Mouse (Mus musculus): ENCODE results near the gene Igflr1. TPM values are rescaled to one million over a fixed set of nuclear protein-coding genes. Genes with fewer than 3 reads are reported as not detected.

The Igflr1 gene
- 3.7 and 8.3 TPM in 2 replicates for polyA plus RNA-seq (2012)

DNA sequence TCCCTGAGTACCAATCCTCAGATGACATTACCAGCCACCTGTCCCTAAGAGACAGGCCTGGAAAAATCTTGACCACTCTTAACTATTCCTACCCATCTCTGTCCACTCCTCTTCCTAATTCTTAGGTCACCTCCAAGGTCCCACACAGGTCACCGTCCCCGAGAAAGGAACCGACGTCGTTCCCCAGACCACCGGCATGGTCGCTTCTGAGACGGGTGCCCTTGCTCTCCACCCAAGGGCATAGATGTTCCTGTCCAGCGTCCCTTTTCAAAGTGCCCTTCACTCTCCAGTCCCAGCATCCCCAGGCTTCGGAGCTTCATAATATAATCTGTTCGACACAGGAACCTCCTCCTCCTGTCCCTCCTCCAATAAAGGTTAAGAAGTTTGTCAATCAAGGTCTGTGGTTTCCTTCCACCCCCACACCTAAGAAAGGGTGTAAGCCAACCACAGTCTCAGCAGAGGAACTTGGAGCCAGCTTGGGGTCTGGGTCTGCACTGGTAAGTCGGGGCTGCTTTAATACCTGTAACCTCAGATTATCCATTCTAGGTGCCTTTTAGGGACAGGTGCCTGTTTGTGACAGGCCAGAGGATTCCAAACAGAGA is at the start of gene Igflr1:
TSS of gene Igflr1 (plus strand) at position 458 of the 602 bp plus-strand sequence.
- TF ChIP-seq GATA1 (IDR thresholded peaks at IDR 0.05; ENCODE audit: low read length): no peak

DNA sequence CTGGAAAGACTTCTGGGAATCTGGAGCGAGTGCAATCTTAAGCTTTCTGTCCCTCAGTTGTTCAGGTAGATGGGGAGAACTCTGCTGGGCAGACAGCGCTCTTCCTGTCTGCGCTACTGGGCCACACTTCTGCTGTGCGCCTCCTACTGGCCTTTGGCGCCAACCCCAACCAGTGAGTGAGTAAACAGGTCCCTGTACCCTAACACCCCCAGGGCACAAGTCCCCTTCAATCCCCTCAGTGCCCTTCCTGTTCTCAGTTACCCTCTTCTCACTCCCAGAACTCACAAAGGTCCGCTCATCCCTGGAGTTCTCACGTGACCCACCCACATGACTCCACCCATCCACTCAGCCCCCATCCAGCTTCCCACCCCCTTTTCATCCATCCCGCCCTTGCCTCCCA is 46.9 kb upstream of the Igflr1 start:
- TF ChIP-seq GATA1 (IDR thresholded peaks at IDR 0.05; ENCODE audit: low read length): no peak

DNA sequence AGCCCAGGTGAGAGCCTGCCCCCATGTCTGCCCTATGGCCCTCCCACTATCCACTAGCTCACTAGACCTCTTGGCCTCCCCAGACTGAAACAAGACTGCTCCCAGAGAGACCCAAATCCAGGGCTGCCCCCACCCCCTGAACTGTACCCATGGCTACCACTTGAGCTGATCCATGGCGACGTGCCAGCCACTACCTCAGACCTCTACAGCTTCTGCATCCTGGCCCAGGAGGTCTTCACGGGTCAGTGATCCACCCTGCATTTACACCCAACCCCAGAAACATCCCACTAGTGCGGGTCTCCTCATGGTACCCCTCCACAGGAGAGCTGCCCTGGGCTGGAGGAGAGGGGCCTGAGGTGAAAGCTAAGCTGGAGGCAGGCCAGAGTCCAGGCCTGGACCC is 44.8 kb upstream of the Igflr1 start:
- no peak for TF ChIP-seq GATA1 (IDR thresholded peaks at IDR 0.05; ENCODE audit: low read length)

DNA sequence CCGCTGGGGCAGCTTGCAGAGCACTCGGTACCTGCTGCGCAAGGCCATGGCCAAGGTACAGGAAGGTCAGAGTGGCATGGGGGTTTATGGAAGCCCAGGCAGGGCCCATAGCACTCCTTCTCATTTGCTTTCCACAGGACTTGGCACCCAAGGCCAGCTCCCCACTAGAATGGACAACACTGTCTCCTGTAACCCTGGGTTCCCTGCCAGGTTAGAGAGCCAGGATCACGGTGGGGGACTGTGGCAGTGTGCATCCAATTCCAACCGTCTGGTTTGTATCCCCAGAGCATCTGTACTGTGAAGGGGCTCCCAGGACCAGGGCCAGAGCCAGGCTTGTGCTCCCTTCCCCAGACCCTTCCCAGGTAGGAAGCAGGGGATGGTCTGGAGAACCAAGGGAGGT is 44.4 kb upstream of the Igflr1 start:
- no peak for TF ChIP-seq GATA1 (IDR thresholded peaks at IDR 0.05; ENCODE audit: low read length)

DNA sequence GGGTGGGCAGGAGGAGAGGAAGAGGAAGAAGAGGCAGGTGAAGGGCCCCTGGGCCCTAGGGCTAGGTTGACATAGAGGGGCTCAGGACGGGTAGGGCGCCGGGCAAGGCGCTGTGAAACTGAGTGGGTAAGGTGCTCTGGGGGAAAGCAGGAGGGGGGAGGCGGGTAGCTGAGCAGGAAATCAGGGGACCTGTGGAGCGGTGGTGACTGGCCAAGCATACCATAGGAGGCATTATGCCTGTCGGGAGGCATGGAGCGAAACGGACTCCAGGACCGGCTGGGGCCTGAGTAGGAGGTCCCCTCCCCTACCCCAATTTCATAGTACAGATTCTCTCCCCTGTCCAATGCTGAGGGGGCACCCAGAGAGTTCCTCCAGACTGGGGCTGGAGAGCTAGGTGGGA is 42.4 kb upstream of the Igflr1 start:
- TF ChIP-seq GATA1 (IDR thresholded peaks at IDR 0.05; ENCODE audit: low read length): no peak

DNA sequence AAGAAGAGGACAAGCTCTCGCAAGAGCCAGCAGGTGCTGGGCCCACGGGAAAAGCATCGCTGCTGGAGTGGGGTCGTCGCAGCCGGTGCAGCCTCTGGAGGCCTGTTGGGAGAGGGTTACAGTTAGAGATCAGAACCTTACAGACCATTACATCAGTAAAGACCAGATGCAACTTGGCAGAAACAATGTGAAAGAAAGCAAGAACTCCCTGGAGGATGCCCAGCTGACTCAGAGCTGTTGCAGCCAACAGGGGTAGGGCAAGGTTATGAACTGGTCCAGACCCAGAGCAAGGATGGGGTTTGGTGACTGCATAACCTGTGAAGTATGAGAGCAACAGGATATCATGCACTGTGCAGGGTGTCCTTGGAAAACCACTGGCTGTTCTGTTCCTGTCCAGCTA is 40.7 kb upstream of the Igflr1 start:
- no peak for TF ChIP-seq GATA1 (IDR thresholded peaks at IDR 0.05; ENCODE audit: low read length)

DNA sequence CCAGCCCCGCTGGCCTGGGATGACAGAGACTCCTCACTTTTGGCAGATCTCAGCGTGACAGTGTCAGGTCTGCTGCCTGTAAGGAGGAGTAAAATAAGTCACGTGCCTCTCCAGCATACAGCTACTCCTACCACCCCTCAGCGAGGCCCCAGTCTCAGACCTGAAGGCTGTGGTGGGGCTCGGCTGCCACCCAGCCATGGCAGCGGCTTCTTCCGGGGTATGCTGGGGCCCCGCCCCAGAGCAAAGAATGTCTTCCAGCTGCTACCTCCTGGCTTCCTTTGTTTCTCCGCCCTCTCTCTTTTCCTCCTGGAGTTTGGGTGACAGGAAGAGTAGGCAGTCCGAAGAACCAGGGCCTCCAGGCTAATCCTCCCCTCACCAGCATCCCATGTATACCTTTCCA is 39.3 kb upstream of the Igflr1 start:
- no peak for TF ChIP-seq GATA1 (IDR thresholded peaks at IDR 0.05; ENCODE audit: low read length)

DNA sequence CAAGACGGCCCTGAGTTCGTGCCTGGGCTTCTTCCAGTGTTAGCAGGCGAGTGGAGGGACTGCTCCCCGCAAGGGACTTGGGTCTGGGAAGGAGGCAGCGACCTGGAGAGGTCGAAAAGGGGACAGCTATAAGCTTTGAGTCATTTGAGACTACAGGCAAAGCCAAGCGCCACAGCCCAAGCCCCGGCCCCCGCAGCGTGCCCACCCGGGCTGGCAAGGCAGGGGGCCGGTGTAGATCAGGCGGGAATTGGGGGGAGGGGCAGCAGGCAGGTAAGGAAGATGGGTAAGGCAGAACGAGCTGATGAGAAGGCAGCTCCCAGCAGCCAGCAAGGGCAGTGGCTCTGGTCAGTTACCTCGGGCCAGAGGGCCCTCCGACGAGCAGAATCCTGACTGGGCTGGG is 38.8 kb upstream of the Igflr1 start:
- no peak for TF ChIP-seq GATA1 (IDR thresholded peaks at IDR 0.05; ENCODE audit: low read length)

DNA sequence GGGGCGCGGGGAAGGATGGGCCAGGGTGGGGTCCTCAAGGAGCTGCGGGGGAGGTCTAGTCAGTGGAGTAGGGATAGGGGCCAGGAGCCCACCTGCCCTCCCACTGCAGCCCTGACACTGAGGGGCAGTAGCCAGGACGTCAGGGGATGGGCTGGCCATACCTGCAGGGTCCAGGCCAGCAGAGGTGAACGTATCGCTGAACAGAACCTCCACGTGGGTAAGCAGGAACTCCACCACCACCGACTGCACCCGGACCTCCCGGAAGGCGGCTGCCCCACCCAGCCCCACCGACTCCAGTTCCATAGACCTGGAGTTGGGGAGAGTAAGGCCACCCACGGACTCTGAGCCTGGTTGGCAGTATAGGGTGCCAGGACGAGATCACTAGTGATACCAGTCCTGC is 38.2 kb upstream of the Igflr1 start:
- no peak for TF ChIP-seq GATA1 (IDR thresholded peaks at IDR 0.05; ENCODE audit: low read length)

DNA sequence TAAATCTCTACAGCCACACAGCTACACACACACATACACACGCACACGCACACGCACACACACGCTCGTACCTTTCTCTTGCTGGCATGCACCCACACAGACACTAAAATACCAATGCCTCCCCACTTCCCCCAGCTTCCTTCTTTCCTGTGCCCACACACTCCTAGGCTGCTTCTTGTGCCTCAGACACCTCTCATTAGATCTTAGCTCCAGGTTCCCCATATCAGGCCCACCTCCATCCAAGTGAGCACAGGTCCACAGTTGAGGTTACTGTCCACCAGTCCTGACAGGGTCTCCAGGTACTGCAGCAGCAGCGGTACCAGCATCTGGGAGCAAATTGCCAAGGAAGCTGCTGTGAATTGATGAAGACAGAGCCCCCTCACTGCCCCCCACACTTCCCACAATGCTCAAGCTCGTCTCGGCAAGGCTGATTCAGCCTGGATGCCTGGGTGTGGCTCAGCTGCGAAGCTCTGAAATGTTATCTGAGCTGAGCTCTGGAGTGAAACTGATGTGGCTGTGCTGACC is 33.9 kb upstream of the Igflr1 start:
- no peak for TF ChIP-seq GATA1 (IDR thresholded peaks at IDR 0.05; ENCODE audit: low read length)

DNA sequence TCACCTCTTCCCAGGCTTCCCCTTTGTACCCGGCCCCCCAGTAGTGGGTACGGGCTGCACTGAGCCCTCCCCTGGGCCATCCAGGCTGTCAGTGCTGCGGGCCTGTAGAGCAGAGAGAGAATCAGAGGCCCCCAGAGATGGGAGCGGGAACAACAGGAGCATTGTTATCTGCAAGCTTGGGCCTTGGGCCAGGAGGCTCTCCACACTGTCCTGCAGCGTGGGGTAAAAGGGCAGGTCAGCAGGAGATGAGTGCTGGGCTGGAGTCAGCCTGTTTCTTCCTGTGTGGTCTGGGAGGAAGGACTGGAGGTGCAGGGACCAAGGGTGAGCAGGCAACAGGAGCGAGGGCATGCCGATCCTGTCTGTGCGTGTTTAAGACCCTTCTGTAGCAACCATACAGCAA is 32.3 kb upstream of the Igflr1 start:
- no peak for TF ChIP-seq GATA1 (IDR thresholded peaks at IDR 0.05; ENCODE audit: low read length)

DNA sequence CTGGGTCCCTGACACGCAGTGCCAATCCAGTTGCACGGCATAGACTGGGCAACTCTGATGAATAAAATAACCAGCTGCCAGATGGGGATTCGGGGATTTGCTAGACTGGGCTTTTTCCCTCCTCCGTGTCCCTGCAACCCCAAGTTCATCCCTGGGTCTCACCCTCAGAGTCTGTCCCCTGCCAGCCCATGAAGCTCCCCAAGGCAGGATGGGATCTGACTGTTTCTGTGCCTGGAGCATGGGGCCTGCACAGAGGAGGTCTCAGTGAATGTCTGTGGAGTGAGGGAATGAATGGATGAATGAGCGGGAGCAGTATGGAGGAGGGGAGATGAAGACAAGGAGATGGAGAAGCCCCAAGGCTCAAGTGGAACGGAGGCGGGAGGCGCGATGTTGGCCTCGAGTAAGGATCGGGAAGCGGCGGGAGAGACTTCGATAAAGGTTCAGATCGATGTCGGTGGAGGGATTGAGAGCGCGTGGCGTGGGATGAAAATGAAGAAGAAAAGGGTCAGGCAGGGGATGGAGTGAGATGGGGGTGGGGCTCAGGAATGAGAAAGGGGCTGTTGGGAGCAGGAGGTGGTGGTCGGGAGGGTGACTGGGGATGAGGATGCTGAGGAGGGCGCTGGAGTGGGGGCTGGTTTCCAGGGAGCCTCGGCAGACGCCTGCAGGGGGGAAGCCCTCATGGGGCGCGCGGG is 31.1 kb upstream of the Igflr1 start:
- TF ChIP-seq GATA1 (IDR thresholded peaks at IDR 0.05; ENCODE audit: low read length): no peak

DNA sequence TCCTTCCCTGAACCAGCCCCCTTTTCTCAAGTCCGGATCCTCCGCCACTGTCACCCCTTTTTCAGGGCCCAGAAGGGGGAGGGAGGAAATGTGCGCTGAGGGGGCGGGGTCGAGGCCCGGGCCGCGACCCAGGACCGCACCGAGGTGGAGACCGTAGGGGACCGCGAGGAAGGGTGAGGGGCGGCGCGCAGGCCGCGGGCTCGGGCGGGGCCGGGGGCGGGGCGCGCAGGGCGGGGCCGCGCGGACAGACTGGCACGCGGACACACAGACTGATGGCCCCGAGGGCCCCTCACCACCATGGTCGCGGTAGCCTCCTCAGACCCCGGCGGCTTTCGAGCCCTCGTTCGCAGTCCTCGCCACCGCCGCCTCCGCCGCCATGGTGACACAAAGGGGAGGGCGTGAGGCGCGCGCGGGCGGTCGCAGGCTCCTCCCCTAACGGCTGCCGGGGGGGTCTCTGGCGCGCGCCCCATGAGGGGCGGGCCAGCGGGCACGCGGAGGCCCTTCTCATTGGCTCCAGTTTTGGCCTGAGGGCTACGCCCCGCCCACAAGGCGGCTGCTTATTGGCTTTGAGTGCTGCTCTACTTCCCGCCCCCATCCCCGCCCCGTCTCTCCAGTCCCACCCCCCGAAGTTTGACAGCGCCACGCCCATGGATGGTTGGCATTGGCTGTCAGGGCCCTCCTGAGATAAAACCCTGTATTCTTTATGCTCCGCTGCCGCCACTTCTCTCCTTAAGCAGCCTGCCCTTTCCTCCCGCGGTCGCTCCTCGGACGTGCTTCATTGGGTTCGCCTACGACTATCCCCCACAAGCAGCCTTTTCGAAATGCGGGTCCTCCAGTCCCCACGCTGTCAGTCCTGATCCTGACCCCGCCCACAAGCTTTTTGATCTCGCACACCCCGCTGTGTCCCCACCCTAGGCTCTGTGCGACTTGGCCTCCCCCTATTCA is 30.3 kb upstream of the Igflr1 start, which contains the start of gene Arhgap33:
TSS of gene Arhgap33 (minus strand) at position 428 of the 945 bp plus-strand sequence.
- no peak for TF ChIP-seq GATA1 (IDR thresholded peaks at IDR 0.05; ENCODE audit: low read length)

DNA sequence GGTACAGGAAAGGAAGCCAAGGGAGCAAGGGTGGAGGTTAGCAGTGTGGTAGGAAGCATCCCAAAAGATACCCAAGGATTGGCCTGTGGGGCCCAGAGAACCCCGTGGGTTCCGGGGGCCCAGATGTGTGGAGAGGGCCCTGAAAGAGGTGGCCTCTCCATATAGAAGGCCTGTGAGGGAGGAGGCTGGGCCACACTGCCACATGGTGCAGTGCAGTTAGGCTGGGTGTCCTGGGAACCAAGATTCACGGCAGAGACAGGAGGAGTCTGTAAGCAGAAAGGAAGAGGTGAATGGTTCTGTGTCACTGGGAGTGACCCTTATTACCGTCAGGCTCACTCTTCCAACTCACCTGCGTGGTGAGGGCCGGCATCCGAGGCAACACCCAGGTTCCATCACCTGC is 24.7 kb upstream of the Igflr1 start:
- TF ChIP-seq GATA1 (IDR thresholded peaks at IDR 0.05; ENCODE audit: low read length): no peak

DNA sequence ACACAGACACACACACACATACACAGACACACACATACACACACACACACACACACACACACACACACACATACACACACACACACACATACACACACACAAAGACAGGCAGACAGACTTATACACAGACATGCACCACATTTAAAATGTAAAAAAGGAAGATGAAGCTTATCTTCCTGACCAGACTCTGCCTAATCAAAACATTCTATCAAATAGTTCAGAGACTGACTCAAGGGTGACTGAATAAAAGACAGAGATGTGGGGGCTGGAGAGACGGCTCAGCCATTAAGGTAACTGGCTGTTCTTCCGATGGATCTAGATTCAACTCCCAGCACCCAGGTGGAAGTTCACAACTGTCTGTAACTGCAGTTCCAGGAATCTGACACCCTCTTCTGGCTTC is 20.9 kb upstream of the Igflr1 start:
- TF ChIP-seq GATA1 (IDR thresholded peaks at IDR 0.05; ENCODE audit: low read length): peak; percentile 37

DNA sequence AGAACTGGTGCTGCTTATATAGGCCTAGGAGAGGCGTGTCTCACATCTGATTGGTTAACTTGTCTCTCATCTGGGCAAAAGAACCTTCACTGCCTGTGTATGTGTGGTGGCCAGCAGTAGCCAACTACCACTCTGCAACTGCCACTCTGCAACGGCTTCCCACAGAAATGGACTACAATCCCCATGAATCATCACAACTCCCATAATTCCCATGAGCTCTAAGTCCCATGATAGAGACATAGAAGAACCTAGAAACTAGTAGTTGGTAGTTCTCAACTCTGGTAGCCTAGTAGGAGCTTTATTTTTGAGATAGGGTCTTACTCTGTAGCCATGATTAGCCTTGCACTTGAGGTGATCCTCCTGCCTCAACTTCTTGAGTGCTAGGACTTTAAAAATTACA is 15.3 kb upstream of the Igflr1 start:
- TF ChIP-seq GATA1 (IDR thresholded peaks at IDR 0.05; ENCODE audit: low read length): no peak

Measured in G1E-ER4 (cell line).